Mouse (Mus musculus) intestine, embryonic 16.5 days (tissue): ENCODE data around the gene Tspan13. TPM values are rescaled to one million over a fixed set of nuclear protein-coding genes. Genes with fewer than 3 reads are reported as not detected.

ENCODE experiments used
- ATAC-seq: fragments of 200-750 bp; cut with Nextera tagmentation; 2 replicates; pipeline ENCODE4 v1.8.0; 2017; ENCODE audit warnings: moderate TSS enrichment, moderate library complexity
- H3K27ac ChIP-seq: fragments of 300-500 bp; sonication (generic); 2 replicates; pipeline ENCODE4 v1.5.1; 2014; ENCODE audit warnings: mild to moderate bottlenecking, low read length
- H3K27me3 ChIP-seq: fragments of 300-500 bp; sonication (generic); replicated peaks from 2 replicates; pipeline ENCODE4 v1.6.1; 2014; ENCODE audit warnings: low read length, control low read depth, mixed read lengths; ENCODE audit not compliant: control insufficient read depth, insufficient read depth
- H3K36me3 ChIP-seq: fragments of 300-500 bp; sonication (generic); 2 replicates; pipeline ENCODE4 v1.6.1; 2014; ENCODE audit warnings: low read length, control low read depth; ENCODE audit not compliant: control insufficient read depth, insufficient read depth
- H3K4me1 ChIP-seq: fragments of 300-500 bp; sonication (generic); 2 replicates; pipeline ENCODE4 v1.6.1; 2014; ENCODE audit warnings: low read length, control low read depth, mixed read lengths; ENCODE audit not compliant: control insufficient read depth, insufficient read depth
- H3K4me2 ChIP-seq: fragments of 300-500 bp; sonication (generic); 2 replicates; pipeline ENCODE4 v1.6.1; 2014; ENCODE audit warnings: low read depth, low read length, control low read depth
- H3K4me3 ChIP-seq: fragments of 300-500 bp; sonication (generic); 2 replicates; pipeline ENCODE4 v1.5.1; 2014; ENCODE audit warnings: mild to moderate bottlenecking, low read length
- H3K9ac ChIP-seq: fragments of 300-500 bp; sonication (generic); 2 replicates; pipeline ENCODE4 v1.6.1; 2014; ENCODE audit warnings: low read depth, low read length
- H3K9me3 ChIP-seq: fragments of 300-500 bp; sonication (generic); 2 replicates; pipeline ENCODE4 v1.6.1; 2016; ENCODE audit warnings: low read length, control low read depth; ENCODE audit not compliant: control insufficient read depth
- WGBS: fragments of 180-500 bp; shearing (Covaris S2); extraction: QIAGEN DNeasy Blood & Tissue Kit; methylation state at CpG from one replicate; pipeline ENCODE4 v1.1.7; 2014; 5-methylcytosine and 5-hydroxymethylcytosine counted together
- polyA plus RNA-seq: library from polyadenylated mRNA; unstranded; fragments of >200 nt; fragmentation: Nextera tagmentation; extraction: Ambion mirVana; gene quantifications from 2 replicates; pipeline ENCODE4 v1.2.1, GENCODE M21; 2015

Gene Tspan13
- polyA plus RNA-seq: 151 and 157 TPM in 2 replicates

DNA sequence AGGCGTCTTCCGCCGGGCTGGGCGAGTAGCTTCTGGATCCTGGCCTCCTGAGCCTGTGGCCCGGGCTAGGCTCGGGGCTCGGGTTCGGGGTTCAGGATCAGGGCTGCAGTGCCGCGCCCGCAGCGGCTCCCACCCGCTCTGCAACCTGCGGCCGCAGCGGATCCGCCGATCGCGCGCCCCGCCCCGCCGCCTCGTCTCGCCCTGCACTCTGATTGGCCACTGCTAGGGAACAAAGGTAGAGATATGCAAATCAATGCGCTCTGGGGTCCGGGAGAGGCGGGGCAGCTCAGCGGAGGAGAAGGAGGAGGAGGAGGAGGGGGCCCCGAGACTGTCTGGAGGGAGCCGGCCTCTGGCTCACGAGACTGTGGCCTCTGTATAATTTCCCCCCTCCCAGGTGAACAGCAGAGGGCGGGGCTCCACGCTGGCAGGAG is at the start of gene Tspan13:
Tspan13 (minus strand) TSS at position 153 of the 431 bp plus-strand sequence.
- under 1% methylated on average over 34 of the region's 35 CpGs for WGBS
- no peaks in the 10 kb centered on the region for H3K9me3 ChIP-seq
- peak within 1 kb of the TSS; percentile 90 for H3K9ac ChIP-seq
- no peaks in the 10 kb centered on the region for H3K27me3 ChIP-seq
- H3K27ac ChIP-seq: peak within 1 kb of the TSS; percentile 82
- peaks cover 4% of the 10 kb centered on the region; the same call in 1 of the 2 replicates for H3K4me1 ChIP-seq
- H3K36me3 ChIP-seq: no peaks in the 10 kb centered on the region
- peak within 1 kb of the TSS; percentile 86 for H3K4me2 ChIP-seq
- peak within 1 kb of the TSS; percentile 90 for H3K4me3 ChIP-seq
- ATAC-seq: peak; percentile 99

- 91% methylated on average over 10 of the region's 10 CpGs for WGBS
- Histone ChIP-seq H3K27ac (no peak overlapping the region), H3K27me3 (no peaks in the 10 kb centered on the region)
Measured at GRCm38 (mm10) chr12:36091964-36092363, 49.7 kb upstream of the Tspan13 start.

GRCm38 (mm10) chr12:36089221-36089620 is 46.9 kb upstream of the Tspan13 start:
- peaks cover 6% of the 10 kb centered on the region; the same call in 1 of the 2 replicates for H3K36me3 ChIP-seq
- ATAC-seq: no peak
- H3K4me2 ChIP-seq: no peak overlapping the region
- H3K27ac ChIP-seq: no peak overlapping the region
- no peak overlapping the region for H3K9ac ChIP-seq
- no peaks in the 10 kb centered on the region for H3K27me3 ChIP-seq
- H3K9me3 ChIP-seq: no peaks in the 10 kb centered on the region
- 72% methylated on average over 6 of the region's 6 CpGs for WGBS
- no peaks in the 10 kb centered on the region for H3K4me1 ChIP-seq
- no peak overlapping the region for H3K4me3 ChIP-seq

More at GRCm38 (mm10) chr12:36091964-36092363, 49.7 kb upstream of the Tspan13 start:
- no peak overlapping the region for H3K9ac ChIP-seq
- H3K36me3 ChIP-seq: peaks cover 6% of the 10 kb centered on the region; the same call in 1 of the 2 replicates
- no peak for ATAC-seq
- H3K4me1 ChIP-seq: no peaks in the 10 kb centered on the region
- no peak overlapping the region for H3K4me2 ChIP-seq
- H3K4me3 ChIP-seq: no peak overlapping the region
- no peaks in the 10 kb centered on the region for H3K9me3 ChIP-seq

- ATAC-seq: no peak
- H3K9ac ChIP-seq: no peak overlapping the region
- peaks cover 6% of the 10 kb centered on the region; the same call in 1 of the 2 replicates for H3K36me3 ChIP-seq
- no peak overlapping the region for H3K4me2 ChIP-seq
- no peak overlapping the region for H3K27ac ChIP-seq
- H3K9me3 ChIP-seq: no peaks in the 10 kb centered on the region
- H3K27me3 ChIP-seq: no peaks in the 10 kb centered on the region
- WGBS: 93% methylated on average over 1 of the region's 1 CpGs
- no peak overlapping the region for H3K4me3 ChIP-seq
- no peaks in the 10 kb centered on the region for H3K4me1 ChIP-seq
Measured at GRCm38 (mm10) chr12:36088804-36089203, 46.5 kb upstream of the Tspan13 start.

DNA sequence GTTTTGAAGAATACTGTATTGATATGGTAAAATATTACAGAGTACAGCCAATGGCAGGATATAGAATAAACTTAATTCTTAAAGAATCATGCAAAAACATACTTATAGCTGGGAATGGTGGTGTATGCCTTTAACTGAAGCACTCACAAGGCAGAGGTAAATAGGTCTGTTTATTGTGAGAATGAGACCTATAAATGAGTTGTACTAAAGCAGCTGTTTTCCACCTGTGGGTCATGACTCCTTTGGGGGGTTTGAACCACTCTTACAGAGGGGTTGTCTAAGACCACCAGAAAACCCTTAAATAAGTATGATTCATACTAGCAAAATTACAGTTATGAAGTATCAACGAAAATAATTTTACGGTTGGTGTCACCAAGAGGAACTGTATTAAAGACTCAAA is 43.1 kb upstream of the Tspan13 start:
- H3K9me3 ChIP-seq: no peaks in the 10 kb centered on the region
- no peak overlapping the region for H3K4me2 ChIP-seq
- H3K4me1 ChIP-seq: no peaks in the 10 kb centered on the region
- H3K4me3 ChIP-seq: no peak overlapping the region
- no peak overlapping the region for H3K27ac ChIP-seq
- no peaks in the 10 kb centered on the region for H3K27me3 ChIP-seq
- no peak overlapping the region for H3K9ac ChIP-seq
- WGBS: 93% methylated on average over 2 of the region's 2 CpGs
- no peak for ATAC-seq
- H3K36me3 ChIP-seq: no peaks in the 10 kb centered on the region

DNA sequence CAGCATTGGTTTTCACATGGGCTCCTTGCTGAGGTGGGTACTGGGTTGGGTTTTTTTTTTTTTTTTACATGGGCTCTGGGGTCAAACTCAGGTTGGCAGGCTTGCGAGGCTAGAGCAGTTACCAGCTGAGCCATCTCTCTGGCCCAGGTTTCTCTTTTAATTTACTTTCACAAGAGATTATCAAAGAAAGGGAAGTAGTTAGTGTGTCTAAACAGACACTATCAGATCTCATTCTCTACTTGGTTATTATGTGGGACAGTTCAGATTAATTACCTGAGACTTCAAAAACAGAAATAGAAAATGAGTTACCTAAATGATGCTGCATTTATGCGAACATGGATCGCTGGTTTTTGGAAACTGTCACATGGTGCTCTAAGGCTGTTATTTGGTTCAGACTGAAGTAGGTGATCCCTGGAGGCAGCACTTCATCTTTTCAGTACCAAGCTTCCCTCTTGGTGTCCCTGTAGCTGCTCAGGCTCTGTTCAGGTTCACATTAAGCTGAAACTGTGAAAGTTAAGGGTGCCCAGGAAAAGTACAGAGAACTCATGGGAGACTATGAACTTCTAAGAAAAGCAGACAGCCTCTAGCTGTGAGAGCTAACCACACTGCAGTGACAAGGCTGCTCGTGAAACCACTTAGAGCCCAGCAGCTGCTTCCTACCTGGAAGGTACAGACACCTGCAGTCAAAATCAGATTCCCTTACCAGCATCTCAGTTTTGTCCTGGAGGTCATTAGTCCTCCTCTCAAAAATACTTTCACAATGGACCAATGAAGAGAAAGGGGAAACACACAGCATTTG is 36.0 kb upstream of the Tspan13 start:
- Histone ChIP-seq H3K4me3 (no peak overlapping the region), H3K4me1 (no peaks in the 10 kb centered on the region), H3K27ac (no peak overlapping the region), H3K9me3 (no peaks in the 10 kb centered on the region), H3K36me3 (no peaks in the 10 kb centered on the region), H3K27me3 (no peaks in the 10 kb centered on the region), H3K9ac (no peak overlapping the region), H3K4me2 (no peak overlapping the region)
- 76% methylated on average over 4 of the region's 4 CpGs for WGBS
- no peak for ATAC-seq

GRCm38 (mm10) chr12:36072860-36073259 is 30.6 kb upstream of the Tspan13 start:
- H3K27ac ChIP-seq: no peak overlapping the region

GRCm38 (mm10) chr12:36070231-36070630 is 27.9 kb upstream of the Tspan13 start:
- no peak overlapping the region for H3K9ac ChIP-seq
- no peaks in the 10 kb centered on the region for H3K4me1 ChIP-seq
- H3K36me3 ChIP-seq: no peaks in the 10 kb centered on the region
- H3K4me3 ChIP-seq: no peak overlapping the region
- 81% methylated on average over 4 of the region's 4 CpGs for WGBS
- H3K27ac ChIP-seq: no peak overlapping the region
- no peaks in the 10 kb centered on the region for H3K27me3 ChIP-seq
- no peak overlapping the region for H3K4me2 ChIP-seq
- ATAC-seq: no peak
- H3K9me3 ChIP-seq: no peaks in the 10 kb centered on the region

More at GRCm38 (mm10) chr12:36072860-36073259, 30.6 kb upstream of the Tspan13 start:
- no peak overlapping the region for H3K9ac ChIP-seq
- H3K4me1 ChIP-seq: no peaks in the 10 kb centered on the region
- no peak overlapping the region for H3K4me2 ChIP-seq
- no peak for ATAC-seq
- no peaks in the 10 kb centered on the region for H3K9me3 ChIP-seq
- H3K36me3 ChIP-seq: no peaks in the 10 kb centered on the region
- 29% methylated on average over 5 of the region's 5 CpGs for WGBS
- H3K4me3 ChIP-seq: no peak overlapping the region
- no peaks in the 10 kb centered on the region for H3K27me3 ChIP-seq

DNA sequence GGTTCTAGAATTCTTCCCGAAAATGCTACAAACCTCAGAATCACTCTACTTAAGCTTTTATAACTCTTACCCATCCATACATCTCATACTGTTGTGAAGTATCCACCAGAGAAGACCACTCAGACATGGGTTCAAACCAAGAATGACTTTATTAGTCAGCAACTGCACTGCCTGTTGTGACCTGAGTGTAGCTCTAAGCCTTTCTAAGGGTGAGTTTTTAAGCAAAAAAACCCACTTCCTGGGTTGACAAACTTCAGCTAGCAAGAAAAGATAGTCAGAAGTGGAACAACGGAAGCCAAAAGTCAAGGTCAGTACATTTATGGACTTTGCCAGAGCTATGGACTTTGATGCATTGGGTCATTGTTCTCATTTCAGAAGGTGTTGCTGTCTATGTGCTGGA is 25.2 kb upstream of the Tspan13 start:
- WGBS: 85% methylated on average over 2 of the region's 2 CpGs
- Histone ChIP-seq H3K27me3 (no peaks in the 10 kb centered on the region), H3K4me2 (no peak overlapping the region), H3K27ac (no peak overlapping the region), H3K9me3 (no peaks in the 10 kb centered on the region), H3K4me3 (no peak overlapping the region), H3K36me3 (no peaks in the 10 kb centered on the region), H3K9ac (no peak overlapping the region), H3K4me1 (no peaks in the 10 kb centered on the region)
- no peak for ATAC-seq
